Mouse (Mus musculus) adrenal gland, postnatal 4 days (tissue): Measurements from ENCODE around the gene Pla2g3. TPM values are rescaled to one million over a fixed set of nuclear protein-coding genes. Genes with fewer than 3 reads are reported as not detected.

ENCODE experiments used
- DNase-seq, 2 experiments: peaks; one replicate each; pipeline ENCODE4 v3.0.0; 2021 to 2022; ENCODE audit warnings: low spot score in 2 of 2, mixed read lengths in 2 of 2
- long read RNA-seq, 2 experiments: library from polyadenylated mRNA; stranded (forward); transcript quantifications; one replicate each; pipeline ENCODE4 v2.0.0; 2021
- total RNA-seq, 2 experiments: library from RNA; stranded (reverse); gene quantifications; 2 replicates each; pipeline ENCODE4 v1.2.3; 2021

The Pla2g3 gene
- total RNA-seq, result under 1 TPM; 0.20 to 0.22 TPM
- long read RNA-seq, experiment 1, result 0 reads
- long read RNA-seq, experiment 2, partial matches to known transcripts, result 0 of 1 reads
- long read RNA-seq, experiment 2, other reads (novel, unspliced or antisense), result 1 of 1 reads

DNA sequence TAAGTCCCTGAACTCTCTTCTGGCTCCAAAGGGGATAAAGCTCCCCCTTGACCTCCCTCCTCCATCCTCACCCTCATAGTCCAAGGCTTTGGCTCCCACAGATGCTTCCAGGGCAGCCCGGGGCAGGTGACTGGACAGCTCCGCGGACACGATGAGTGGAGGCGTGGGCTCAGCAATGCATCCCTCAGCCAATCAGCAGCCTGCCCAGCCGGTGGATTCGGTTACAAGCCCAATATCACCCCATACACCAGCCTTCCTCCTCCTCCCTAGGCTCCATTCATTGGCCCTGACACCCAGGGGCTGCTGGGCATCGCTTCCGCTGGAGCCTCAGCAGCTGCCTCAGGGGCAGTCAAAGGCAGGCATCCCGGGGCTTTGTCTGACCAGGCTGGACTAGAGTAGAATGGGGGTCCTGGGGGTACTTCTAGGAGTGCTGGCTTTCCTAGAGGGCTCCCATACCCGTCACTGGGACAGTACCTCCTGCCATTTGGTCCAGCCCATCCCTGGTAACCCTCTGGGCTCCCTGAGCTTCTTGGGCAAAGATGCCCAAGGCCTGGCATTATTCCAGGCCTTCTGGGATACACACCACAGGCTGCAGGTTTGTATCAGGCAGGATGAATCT is at the start of gene Pla2g3:
Gene Pla2g3 (plus strand): TSS at position 333 of the 619 bp plus-strand sequence.
- DNase-seq, result no peak

DNA sequence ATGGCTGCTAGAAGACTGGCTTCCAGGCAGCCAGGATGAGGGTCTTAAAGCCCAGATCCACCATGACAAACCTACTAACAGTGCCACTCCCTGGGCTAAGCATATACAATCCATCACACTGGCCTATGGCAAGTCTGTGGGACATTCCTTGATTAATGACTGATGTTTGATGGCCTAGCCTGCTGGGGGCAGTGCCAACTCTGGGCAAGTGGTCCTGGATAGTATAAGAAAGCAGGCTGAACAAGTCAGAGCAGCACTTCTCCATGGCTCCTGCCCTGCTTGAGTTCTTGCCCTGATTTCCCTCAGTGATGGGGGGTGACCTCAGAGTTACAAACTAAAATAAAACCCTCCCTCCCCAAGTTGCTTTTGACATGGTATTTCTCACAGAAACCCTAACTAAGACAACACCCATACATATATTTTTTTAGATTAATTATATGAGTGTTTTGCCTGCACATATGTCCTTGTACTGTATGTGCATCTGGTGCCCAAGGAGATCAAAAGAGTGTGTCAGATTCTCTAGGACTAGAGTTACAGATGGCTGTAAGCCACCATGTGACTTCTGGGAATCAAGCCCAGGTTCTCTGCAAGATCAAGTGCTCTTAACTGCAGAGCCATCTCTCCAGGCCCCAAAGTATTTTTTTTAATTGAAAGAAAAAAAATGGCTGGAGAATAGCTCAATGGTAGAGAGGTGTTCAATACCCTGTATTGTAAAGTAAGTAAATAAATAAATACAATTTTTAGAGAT is 46.2 kb upstream of the Pla2g3 start:
- no peak for DNase-seq

DNA sequence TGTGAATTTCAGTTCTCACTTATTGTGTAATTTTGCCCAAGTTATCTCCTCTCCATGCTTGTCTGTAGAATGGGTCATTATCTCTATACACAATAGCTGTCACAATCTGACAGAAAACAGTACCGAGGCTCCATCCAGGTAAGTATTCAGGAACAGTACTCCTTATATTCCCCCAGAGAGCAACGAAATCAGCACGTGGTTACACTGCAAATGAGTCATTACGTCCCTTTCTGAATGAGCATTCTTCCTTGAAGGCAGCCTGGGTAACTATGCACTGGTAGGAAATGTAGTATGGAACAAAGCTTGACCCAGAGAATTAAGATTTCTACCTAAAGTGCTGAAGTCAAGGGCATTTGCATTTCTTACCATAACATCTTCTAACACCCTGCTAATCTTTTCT is 45.4 kb upstream of the Pla2g3 start:
- no peak for DNase-seq

DNA sequence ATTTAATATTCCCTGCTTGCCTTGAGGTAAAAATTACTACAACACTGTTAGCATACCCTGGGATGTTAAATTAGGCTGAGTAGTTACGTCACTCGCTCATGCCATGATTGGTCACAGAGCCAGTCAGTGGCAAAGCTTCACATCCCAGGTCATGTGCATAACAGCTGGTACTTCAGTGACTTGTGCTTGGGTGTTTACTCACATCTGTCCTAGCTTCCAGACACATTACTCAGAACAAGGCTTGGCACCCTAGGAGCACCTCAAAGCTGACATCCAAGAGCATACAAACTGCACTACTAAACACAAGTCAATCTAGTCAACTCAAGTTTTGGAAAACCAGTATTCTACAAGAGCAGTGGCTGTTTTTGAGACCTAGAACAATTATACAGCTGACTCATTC is 45.0 kb upstream of the Pla2g3 start:
- no peak for DNase-seq

DNA sequence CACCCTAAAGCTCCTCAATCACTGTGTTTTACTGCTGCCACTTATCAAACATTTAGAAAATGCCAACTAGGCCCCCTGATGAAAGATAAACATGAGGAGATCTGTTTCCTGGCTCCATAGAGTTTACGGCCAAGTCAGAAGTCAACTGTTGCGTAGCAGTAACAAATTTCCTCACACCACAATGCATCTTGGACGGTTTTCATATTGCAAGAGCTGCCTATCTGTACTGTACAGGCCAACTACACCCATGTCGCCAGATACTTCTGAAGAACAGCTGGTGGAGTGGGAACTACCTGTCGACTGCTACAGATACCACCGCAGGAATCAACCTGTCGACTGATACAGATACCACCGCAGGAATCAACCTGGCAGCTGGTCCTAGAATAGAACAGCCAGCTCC is 43.2 kb upstream of the Pla2g3 start:
- DNase-seq, result no peak

DNA sequence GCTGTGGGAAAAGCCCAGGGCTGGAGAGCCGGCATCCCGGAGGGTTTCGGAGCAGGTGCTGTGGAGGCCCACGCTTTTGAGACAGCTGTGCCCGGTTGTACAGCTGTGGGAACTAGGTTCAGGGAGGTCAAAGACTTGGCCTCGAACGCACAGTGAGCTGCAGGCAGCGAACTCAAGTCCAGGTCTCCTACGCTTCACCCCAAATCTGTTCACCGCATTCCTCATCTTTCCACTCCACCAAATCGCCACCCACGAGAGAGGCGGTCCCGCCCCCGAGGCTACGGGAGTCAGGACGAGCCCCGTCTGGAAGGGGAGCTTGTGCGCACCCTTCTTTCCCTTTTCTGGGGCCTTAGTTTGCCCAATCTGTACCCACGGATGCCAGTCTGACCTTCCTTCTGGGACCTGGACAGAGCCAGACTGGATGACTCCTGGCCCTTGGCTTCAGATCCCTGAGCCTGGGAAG is 36.4 kb upstream of the Pla2g3 start:
- DNase-seq, result peak in 1 of 2 experiments; percentile 24

DNA sequence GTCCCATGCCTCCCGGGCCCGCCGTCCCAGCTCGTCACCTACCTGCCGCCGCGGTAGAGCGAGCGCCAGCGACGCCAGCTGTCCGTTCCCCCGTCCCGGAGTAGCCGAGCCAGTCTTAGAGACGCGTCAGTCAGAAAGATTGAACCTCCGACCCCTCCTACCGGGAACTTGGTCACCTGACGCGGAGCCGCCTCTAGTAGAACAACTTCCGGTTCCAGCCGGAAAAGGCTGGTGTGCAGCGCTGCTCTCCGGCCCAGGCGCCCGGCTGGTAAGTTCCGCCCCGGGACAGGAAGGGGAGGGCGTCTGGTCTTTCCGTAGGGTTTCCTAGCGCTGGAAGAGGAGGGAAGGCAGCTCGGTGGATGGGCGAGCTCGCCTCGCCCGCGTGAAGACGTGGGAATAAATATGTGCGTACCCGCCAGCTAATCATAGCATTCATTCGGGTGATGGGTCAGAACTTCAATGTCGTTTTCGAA is 35.9 kb upstream of the Pla2g3 start, which contains the start of gene Rnf185:
Gene Rnf185 (minus strand): TSS at position 197 of the 473 bp plus-strand sequence.
- peak; percentile 70 to 86 for DNase-seq

DNA sequence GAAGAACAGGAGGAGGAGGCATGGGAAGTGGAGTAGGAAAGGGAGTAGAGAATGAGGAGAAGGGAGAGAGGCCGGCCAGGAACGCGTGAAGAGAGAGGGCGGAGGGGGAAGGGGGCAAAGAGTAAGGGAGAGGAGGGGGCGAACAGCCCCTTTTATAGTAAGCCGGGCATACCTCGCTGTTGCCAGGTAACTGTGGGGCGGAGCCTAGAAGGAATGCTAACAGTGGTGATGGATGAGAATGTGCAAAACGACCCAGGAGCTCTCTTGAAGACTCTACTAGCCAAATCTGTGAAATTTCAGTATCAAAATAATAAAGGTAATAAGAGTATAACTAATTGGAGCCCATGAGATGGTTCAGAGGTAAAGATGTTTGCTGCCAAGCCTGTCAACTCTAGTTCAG is 35.3 kb upstream of the Pla2g3 start:
- no peak for DNase-seq

DNA sequence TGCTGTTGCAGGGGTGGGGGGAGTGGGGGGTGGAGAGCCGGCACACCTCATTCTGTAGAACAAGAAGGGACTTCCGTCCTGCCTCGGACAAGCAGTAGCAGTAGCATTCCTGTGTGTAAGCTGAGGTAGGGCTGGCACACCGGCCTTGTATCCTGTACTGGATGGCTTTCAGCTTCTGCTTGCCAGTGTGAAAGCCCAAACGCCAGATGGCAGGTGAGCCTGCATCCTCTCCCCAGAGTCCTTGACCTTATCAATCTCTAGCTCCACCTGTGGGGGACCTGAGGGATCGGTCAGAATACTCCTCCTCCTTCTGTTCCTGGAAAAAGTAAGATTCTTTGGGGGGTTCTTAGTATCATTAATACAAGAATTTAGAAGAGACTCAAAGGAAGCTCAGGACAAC is 34.6 kb upstream of the Pla2g3 start:
- DNase-seq, result no peak

DNA sequence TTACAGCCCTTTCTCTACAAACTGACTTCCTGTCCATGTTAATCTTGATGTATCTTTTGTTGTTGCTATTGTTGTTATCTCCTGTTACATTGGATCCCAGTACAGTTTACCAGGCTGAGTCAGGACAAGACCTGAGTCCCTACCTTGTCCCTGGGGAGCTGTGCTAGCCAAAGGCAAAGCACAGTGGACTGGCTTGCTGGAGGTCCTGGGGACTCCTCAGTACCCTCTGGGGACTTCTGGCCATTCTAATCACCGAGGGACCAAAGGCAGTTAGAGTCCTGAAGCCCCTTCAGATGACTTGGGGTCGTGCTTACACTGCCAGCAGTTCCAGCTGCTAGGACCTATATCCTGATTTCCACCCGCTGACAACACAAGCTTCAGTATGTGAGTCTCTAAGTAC is 33.6 kb upstream of the Pla2g3 start:
- DNase-seq, result no peak

DNA sequence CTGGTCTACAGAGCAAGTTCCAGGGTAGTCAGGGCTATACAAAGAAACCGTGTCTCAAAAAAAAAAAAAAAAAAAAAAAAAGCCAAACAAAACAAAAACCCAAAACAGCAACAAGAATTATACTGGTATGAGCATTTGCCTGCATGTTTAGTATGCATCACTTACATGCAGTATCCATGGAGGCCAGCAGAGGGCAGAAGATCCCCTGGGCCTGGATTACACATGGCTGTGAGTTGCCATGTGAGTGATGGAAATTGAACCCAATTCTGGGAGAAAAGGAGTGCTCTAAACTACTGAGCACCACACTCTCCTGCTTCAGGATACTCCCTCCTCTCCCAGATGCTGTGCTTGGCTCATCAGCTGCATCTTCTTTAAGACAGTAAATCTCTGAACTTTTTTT is 31.7 kb upstream of the Pla2g3 start:
- DNase-seq, result peak in 1 of 2 experiments; percentile 40

DNA sequence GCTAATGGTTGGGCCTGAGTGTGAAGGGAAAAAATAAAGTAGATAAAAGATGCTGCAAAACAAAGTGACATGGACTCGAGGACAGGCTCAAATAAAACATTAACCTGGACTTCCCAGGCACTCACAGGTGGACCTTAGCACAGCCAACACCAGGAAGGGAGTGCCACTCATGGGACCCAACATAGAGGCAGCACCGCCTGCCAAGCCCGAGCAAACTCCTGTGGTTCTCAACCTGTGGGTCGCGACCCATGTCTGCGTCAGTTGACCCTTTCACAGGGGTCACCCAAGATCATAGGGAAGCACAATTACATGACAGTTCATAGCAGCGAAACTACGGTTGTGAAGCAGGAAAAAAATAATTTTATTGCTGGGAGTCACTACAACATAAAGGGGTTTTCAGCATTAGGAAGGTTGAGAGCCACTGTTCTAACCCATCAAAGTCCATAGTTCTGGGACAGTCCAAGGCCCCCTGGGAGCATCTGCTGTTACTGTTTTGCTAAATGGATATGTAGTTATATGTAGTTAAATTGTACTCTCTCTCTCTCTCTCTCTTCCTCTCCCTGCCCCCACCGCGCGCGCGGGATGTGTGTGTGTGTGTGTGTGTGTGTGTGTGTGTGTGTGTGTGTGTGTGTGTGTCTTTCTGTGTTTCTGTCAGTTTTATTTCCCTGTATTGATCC is 29.5 kb upstream of the Pla2g3 start:
- no peak for DNase-seq

DNA sequence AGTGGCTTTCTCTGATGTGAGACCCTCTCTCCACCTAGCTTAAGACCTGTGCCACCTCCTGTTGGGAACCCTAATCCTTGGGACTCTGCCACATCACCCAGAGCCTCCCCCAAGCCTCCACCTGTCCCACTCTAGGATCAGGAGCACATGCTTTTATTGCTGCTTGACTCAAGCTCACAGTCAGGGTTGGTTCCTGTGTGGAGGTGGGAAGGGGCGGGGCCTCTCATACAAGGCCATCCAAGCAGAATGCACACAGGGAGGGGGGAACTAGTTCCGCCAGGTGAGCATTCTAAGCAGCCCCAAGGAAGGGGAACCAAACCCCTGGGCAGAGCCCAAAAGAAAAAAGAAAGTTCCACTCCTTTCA is 29.0 kb upstream of the Pla2g3 start:
- DNase-seq, result no peak

DNA sequence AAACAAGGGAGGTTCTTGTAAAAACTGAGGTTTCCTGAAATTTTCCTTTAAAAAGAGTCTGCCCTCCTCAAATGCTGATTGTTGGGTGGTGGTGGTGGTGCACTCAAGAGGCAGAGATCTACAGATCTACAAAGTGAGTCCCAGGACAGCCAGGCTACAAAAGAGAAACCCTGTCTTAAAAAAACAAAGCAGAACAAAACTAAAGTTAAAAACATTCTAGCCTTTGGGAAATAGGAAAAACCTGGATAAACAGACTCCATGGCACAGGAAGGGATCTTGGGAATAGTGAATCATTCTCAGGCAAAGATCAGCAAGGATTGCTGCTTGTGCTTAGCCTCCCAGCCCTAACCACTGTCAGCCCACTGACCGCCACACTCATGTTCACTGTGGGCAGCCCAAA is 25.2 kb upstream of the Pla2g3 start:
- no peak for DNase-seq

DNA sequence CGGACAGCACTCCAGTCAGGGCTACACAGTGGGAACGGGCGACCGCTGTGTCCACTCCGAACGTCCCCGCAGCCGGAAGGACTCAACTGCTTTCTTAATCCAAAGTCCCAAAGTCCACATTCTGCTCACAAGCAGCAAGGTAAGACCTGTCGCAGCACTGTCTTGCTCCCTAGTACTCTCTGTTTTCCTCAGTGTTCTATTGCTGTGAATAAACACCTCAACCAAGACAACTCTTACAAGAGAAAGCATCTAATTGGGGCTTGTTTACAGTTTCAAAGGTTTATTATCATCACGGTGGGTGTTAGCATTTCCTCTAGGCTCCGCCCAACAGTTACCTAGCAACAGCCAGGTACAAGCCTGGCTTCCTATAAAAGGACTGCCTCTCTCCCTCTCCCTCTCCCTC is 16.6 kb upstream of the Pla2g3 start:
- no peak for DNase-seq

DNA sequence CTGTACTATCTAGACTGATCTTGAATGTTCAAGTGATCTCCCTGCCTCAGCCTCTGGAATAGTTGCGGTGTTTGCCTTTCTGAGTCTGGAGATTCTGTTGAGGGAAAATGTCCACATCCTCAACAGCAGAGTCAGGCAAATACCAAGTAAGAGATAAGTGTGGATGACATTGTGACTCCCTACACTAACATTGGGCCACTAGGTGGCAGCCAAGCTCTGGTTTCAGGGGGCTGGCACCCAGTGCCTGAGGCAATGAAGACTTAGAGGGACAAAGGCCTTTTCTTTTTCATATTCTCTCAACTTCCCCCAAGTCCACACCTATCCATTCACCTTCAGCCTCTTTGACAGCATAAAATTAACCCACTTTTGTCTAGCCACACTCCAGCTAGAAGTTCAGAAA is 15.6 kb upstream of the Pla2g3 start:
- DNase-seq, result peak; percentile 48 to 78

DNA sequence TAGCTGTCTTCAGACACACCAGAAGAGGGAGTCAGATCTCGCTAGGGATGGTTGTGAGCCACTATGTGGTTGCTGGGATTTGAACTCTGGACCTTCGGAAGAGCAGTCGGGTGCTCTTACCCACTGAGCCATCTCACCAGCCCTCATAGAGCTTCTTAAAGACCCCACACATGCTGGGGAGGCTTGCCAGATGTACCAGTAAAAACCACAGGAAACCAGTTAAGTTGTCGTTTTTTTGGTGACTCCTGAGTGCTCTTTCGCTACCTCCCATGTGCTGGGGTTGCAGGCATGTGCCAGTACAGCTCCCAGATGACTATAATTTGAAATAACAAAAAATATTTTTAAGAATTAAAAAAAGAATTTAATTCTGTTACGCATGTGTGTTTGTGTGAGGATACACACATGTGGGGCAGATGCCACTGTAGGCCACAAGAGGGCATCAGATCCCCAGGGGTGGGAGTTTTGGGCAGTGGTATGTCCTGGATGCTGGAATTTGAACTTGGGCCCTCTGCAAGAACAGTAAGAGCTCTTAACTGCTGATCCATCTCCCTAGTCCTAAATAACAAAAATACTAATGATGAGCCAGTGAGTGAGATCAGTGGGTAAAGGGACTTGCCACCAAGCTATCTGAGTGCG is 13.5 kb upstream of the Pla2g3 start:
- DNase-seq, result no peak

DNA sequence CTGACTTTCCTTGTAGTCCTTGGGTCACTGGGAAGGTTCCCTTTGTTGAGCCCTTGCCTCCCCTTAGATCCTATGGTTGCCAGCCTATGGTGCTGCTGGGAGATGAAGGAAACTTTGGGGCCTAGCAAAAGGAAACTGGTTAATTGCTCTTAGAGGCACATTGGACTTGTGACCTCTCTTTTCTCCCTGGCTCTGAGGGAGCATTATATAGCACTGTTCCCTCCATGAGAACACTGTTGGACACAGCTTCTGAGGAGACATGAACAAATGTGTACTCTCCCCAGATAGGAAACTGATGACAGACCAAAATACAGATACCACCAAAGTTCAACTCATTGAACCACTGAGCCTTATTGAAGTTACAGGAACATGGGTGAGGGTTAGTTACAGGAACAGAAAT is 12.6 kb upstream of the Pla2g3 start:
- DNase-seq, result no peak

DNA sequence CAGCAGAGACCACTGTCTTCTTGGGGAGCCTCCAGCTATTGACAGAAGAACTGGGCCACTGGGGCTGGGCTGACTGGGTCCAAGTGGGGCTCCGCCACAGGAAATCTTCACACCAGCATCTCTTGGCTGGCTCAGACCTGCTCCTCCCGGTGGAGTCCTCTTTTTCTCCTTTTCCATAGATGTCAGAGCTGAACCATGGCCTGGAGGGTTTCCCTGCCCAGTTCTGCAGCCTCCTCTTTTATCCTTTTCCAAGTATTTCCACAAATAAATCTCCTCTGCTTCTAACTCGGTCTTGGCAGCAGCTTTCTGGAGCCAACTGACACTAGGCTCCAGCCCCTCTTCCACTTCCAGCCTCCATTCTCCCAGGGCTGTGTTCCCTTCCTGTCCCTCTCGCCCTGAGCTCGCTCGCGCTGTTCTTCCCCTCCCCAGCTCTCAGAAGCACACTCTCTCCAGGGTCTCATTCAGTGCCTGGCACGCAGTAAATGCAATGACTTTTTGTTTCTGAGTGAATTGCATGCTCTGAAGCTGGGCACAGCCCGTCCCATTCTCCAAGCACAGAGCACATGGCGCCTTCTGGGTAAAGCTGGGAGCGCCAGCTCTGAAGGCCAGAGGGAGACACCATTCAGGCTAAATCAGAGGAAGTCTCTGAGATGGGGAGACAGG is 4.0 kb upstream of the Pla2g3 start:
- DNase-seq, result no peak

DNA sequence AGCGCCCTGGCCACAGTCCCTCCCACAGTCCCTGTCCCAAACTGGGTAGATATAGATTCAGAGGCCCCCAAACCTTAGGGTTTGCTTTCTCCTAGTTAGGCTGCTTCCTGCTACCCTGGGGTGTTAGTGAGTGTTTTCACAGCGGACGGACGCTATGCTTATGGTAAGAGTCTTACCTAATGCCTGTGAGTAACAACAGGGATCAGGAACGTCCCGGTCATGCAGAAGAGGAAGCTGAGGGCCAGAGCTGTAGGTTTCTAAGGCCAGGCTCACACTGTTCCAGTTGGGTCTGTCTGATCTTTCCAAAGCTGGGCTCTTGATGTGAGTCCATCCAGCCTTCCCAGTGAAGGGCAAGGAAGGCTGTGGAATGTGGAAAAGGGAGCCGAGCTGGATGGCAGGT is 1.7 kb upstream of the Pla2g3 start:
- no peak for DNase-seq

DNA sequence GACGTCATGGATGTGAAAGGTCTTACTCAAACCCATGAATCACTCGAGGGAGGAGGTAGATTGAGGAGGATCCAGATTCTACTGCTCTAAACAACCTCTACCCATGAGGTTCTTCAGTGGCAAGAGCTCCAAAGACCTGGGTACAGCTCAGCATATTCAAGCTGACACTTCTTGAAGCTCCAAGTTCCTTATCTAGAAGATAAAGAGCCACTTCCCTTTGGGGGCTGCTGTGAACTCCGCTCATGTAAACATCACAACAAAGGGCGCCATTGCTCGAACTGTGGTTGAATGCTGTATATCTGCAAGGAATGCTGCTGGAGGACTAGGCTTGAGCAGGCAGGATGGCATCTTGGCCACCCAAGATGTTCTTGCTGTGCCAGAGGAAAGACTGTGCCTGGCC is 952 bp downstream of the Pla2g3 start:
- DNase-seq, result no peak
